Mouse (Mus musculus): ENCODE data around the gene Olfr453. TPM values are rescaled to one million over a fixed set of nuclear protein-coding genes. Genes with fewer than 3 reads are reported as not detected.

Gene Olfr453
- not detected in 2 replicates for polyA plus RNA-seq (2014; fragmentation: Nextera tagmentation; extraction: Ambion mirVana)

GRCm38 (mm10) chr6:42739071-42739470 lies at the start of gene Olfr453:
TSS of gene Olfr453 (plus strand) at chr6:42739371.
- H3K4me3 ChIP-seq (ENCODE audit: control insufficient read depth in 1 of 2, insufficient read depth in 1 of 2, low read depth in 1 of 2, low read length in 2 of 2): no peak within 1 kb of the TSS
- H3K27ac ChIP-seq (replicated peaks in 1 of 2; ENCODE audit: control insufficient read depth in 1 of 2, insufficient read depth in 1 of 2, low read depth in 2 of 2, low read length in 2 of 2): no peak within 1 kb of the TSS
- no peaks in the 10 kb centered on the region for H3K4me1 ChIP-seq (ENCODE audit: control insufficient read depth in 2 of 2, insufficient read depth in 2 of 2, low read length in 2 of 2)
- no peak within 1 kb of the TSS for H3K9ac ChIP-seq (ENCODE audit: low read length)
- no peaks in the 10 kb centered on the region for H3K27me3 ChIP-seq (ENCODE audit: control insufficient read depth, insufficient read depth, low read length)
- H3K36me3 ChIP-seq (ENCODE audit: control insufficient read depth, insufficient read depth, low read length): no peaks in the 10 kb centered on the region
- no peaks in the 10 kb centered on the region for H3K9me3 ChIP-seq (ENCODE audit: control insufficient read depth, low read length)
- no peak within 1 kb of the TSS for H3K4me2 ChIP-seq (ENCODE audit: low read length)
- WGBS: 90% methylated on average over 1 of the region's 1 CpGs
- no peak for ATAC-seq (ENCODE audit: insufficient number of reproducible peaks, insufficient read depth, low FRiP score, low read depth)

GRCm38 (mm10) chr6:42689761-42690160 lies 49.4 kb upstream of the Olfr453 start:
- ATAC-seq (ENCODE audit: insufficient number of reproducible peaks, insufficient read depth, low FRiP score, low read depth): no peak
- no peak overlapping the region for H3K9ac ChIP-seq (ENCODE audit: low read length)
- no peak overlapping the region for H3K27ac ChIP-seq (replicated peaks in 1 of 2; ENCODE audit: control insufficient read depth in 1 of 2, insufficient read depth in 1 of 2, low read depth in 2 of 2, low read length in 2 of 2)
- no peak overlapping the region for H3K4me3 ChIP-seq (ENCODE audit: control insufficient read depth in 1 of 2, insufficient read depth in 1 of 2, low read depth in 1 of 2, low read length in 2 of 2)
- peaks cover 30% of the 10 kb centered on the region for H3K36me3 ChIP-seq (ENCODE audit: control insufficient read depth, insufficient read depth, low read length)
- H3K4me1 ChIP-seq (ENCODE audit: control insufficient read depth in 2 of 2, insufficient read depth in 2 of 2, low read length in 2 of 2): peaks cover 0 to 10% of the 10 kb centered on the region in 2 experiments; a peak in 2 of 4 replicates
- H3K4me2 ChIP-seq (ENCODE audit: low read length): no peak overlapping the region
- no peaks in the 10 kb centered on the region for H3K27me3 ChIP-seq (ENCODE audit: control insufficient read depth, insufficient read depth, low read length)
- H3K9me3 ChIP-seq (ENCODE audit: control insufficient read depth, low read length): no peaks in the 10 kb centered on the region

GRCm38 (mm10) chr6:42692154-42692516 lies 47.0 kb upstream of the Olfr453 start:
- peaks cover 9% of the 10 kb centered on the region for H3K36me3 ChIP-seq (ENCODE audit: control insufficient read depth, insufficient read depth, low read length)
- H3K27me3 ChIP-seq (ENCODE audit: control insufficient read depth, insufficient read depth, low read length): no peaks in the 10 kb centered on the region
- H3K9me3 ChIP-seq (ENCODE audit: control insufficient read depth, low read length): no peaks in the 10 kb centered on the region
- H3K4me2 ChIP-seq (ENCODE audit: low read length): peak overlapping the region; percentile 90
- peak; percentile 85 for ATAC-seq (ENCODE audit: insufficient number of reproducible peaks, insufficient read depth, low FRiP score, low read depth)
- under 1% methylated on average over 10 of the region's 10 CpGs for WGBS
- H3K4me1 ChIP-seq (ENCODE audit: control insufficient read depth in 2 of 2, insufficient read depth in 2 of 2, low read length in 2 of 2): peaks cover 0 to 10% of the 10 kb centered on the region in 2 experiments; a peak in 2 of 4 replicates
- peak overlapping the region; percentile 86 for H3K9ac ChIP-seq (ENCODE audit: low read length)
- peak overlapping the region; percentile 84 to 89 for H3K27ac ChIP-seq (replicated peaks in 1 of 2; ENCODE audit: control insufficient read depth in 1 of 2, insufficient read depth in 1 of 2, low read depth in 2 of 2, low read length in 2 of 2)
- H3K4me3 ChIP-seq (ENCODE audit: control insufficient read depth in 1 of 2, insufficient read depth in 1 of 2, low read depth in 1 of 2, low read length in 2 of 2): peak overlapping the region; percentile 62 to 72

GRCm38 (mm10) chr6:42692517-42693190 lies 46.5 kb upstream of the Olfr453 start:
- peak overlapping the region; percentile 86 for H3K9ac ChIP-seq (ENCODE audit: low read length)
- H3K4me2 ChIP-seq (ENCODE audit: low read length): peak overlapping the region; percentile 90
- WGBS: 0% methylated on average over 32 of the region's 32 CpGs
- peak; percentile 89 for ATAC-seq (ENCODE audit: insufficient number of reproducible peaks, insufficient read depth, low FRiP score, low read depth)
- H3K9me3 ChIP-seq (ENCODE audit: control insufficient read depth, low read length): no peaks in the 10 kb centered on the region
- H3K4me1 ChIP-seq (ENCODE audit: control insufficient read depth in 2 of 2, insufficient read depth in 2 of 2, low read length in 2 of 2): peaks cover 0 to 10% of the 10 kb centered on the region in 2 experiments; a peak in 2 of 4 replicates
- H3K27ac ChIP-seq (replicated peaks in 1 of 2; ENCODE audit: control insufficient read depth in 1 of 2, insufficient read depth in 1 of 2, low read depth in 2 of 2, low read length in 2 of 2): peak overlapping the region; percentile 84 to 89
- peaks cover 10% of the 10 kb centered on the region for H3K36me3 ChIP-seq (ENCODE audit: control insufficient read depth, insufficient read depth, low read length)
- H3K4me3 ChIP-seq (ENCODE audit: control insufficient read depth in 1 of 2, insufficient read depth in 1 of 2, low read depth in 1 of 2, low read length in 2 of 2): peak overlapping the region; percentile 62 to 72
- H3K27me3 ChIP-seq (ENCODE audit: control insufficient read depth, insufficient read depth, low read length): no peaks in the 10 kb centered on the region

- ATAC-seq (ENCODE audit: insufficient number of reproducible peaks, insufficient read depth, low FRiP score, low read depth): peak; percentile 98
Measured at GRCm38 (mm10) chr6:42709291-42710211, 29.6 kb upstream of the Olfr453 start, which contains the start of gene Tcaf1. TSS of gene Tcaf1 (minus strand) at chr6:42710088.

GRCm38 (mm10) chr6:42714668-42715067 lies 24.5 kb upstream of the Olfr453 start:
- 22% methylated on average over 8 of the region's 8 CpGs for WGBS
- Histone ChIP-seq H3K9ac (ENCODE audit: low read length) (no peak overlapping the region), H3K4me2 (ENCODE audit: low read length) (no peak overlapping the region), H3K4me3 (ENCODE audit: control insufficient read depth in 1 of 2, insufficient read depth in 1 of 2, low read depth in 1 of 2, low read length in 2 of 2) (no peak overlapping the region), H3K27ac (replicated peaks in 1 of 2; ENCODE audit: control insufficient read depth in 1 of 2, insufficient read depth in 1 of 2, low read depth in 2 of 2, low read length in 2 of 2) (no peak overlapping the region), H3K36me3 (ENCODE audit: control insufficient read depth, insufficient read depth, low read length) (no peaks in the 10 kb centered on the region), H3K4me1 (ENCODE audit: control insufficient read depth in 2 of 2, insufficient read depth in 2 of 2, low read length in 2 of 2) (no peaks in the 10 kb centered on the region), H3K27me3 (ENCODE audit: control insufficient read depth, insufficient read depth, low read length) (no peaks in the 10 kb centered on the region), H3K9me3 (ENCODE audit: control insufficient read depth, low read length) (no peaks in the 10 kb centered on the region)
- no peak for ATAC-seq (ENCODE audit: insufficient number of reproducible peaks, insufficient read depth, low FRiP score, low read depth)

More at GRCm38 (mm10) chr6:42709291-42710211, 29.6 kb upstream of the Olfr453 start, which contains the start of gene Tcaf1:
- Histone ChIP-seq H3K36me3 (ENCODE audit: control insufficient read depth, insufficient read depth, low read length) (no peaks in the 10 kb centered on the region), H3K9me3 (ENCODE audit: control insufficient read depth, low read length) (no peaks in the 10 kb centered on the region), H3K4me1 (ENCODE audit: control insufficient read depth in 2 of 2, insufficient read depth in 2 of 2, low read length in 2 of 2) (peaks cover 4 to 13% of the 10 kb centered on the region in 2 experiments; a peak in 3 of 4 replicates), H3K9ac (ENCODE audit: low read length) (peak within 1 kb of the TSS; percentile 89), H3K27ac (replicated peaks in 1 of 2; ENCODE audit: control insufficient read depth in 1 of 2, insufficient read depth in 1 of 2, low read depth in 2 of 2, low read length in 2 of 2) (peak within 1 kb of the TSS; percentile 86 to 87), H3K4me2 (ENCODE audit: low read length) (peak within 1 kb of the TSS; percentile 82), H3K27me3 (ENCODE audit: control insufficient read depth, insufficient read depth, low read length) (no peaks in the 10 kb centered on the region), H3K4me3 (ENCODE audit: control insufficient read depth in 1 of 2, insufficient read depth in 1 of 2, low read depth in 1 of 2, low read length in 2 of 2) (peak within 1 kb of the TSS; percentile 81 to 100)
- 1% methylated on average over 26 of the region's 28 CpGs for WGBS

- no peaks in the 10 kb centered on the region for H3K27me3 ChIP-seq (ENCODE audit: control insufficient read depth, insufficient read depth, low read length)
- no peak overlapping the region for H3K27ac ChIP-seq (replicated peaks in 1 of 2; ENCODE audit: control insufficient read depth in 1 of 2, insufficient read depth in 1 of 2, low read depth in 2 of 2, low read length in 2 of 2)
- no peaks in the 10 kb centered on the region for H3K9me3 ChIP-seq (ENCODE audit: control insufficient read depth, low read length)
- no peaks in the 10 kb centered on the region for H3K36me3 ChIP-seq (ENCODE audit: control insufficient read depth, insufficient read depth, low read length)
- H3K9ac ChIP-seq (ENCODE audit: low read length): no peak overlapping the region
- no peak overlapping the region for H3K4me3 ChIP-seq (ENCODE audit: control insufficient read depth in 1 of 2, insufficient read depth in 1 of 2, low read depth in 1 of 2, low read length in 2 of 2)
- H3K4me2 ChIP-seq (ENCODE audit: low read length): no peak overlapping the region
- ATAC-seq (ENCODE audit: insufficient number of reproducible peaks, insufficient read depth, low FRiP score, low read depth): no peak
- no peaks in the 10 kb centered on the region for H3K4me1 ChIP-seq (ENCODE audit: control insufficient read depth in 2 of 2, insufficient read depth in 2 of 2, low read length in 2 of 2)
Measured at GRCm38 (mm10) chr6:42717973-42718372, 21.2 kb upstream of the Olfr453 start.

All from heart, embryonic 14.5 days (tissue).